Mouse (Mus musculus): ENCODE results near the gene Tbc1d25.

GRCm38 (mm10) chrX:8131393-8131792 is 44.6 kb downstream of the Tbc1d25 start:
- TF ChIP-seq CTCF (IDR thresholded peaks at IDR 0.05; ENCODE audit: borderline replicate concordance, extremely low read depth, insufficient read depth, insufficient read length): no peak
- no peak for TF ChIP-seq POLR2A (IDR thresholded peaks at IDR 0.05; ENCODE audit: borderline replicate concordance, extremely low read depth, insufficient read depth, insufficient read length, poor library complexity, severe bottlenecking)

All from brain, embryonic 14.5 days (tissue).